Mouse (Mus musculus) CH12.LX (cell line): ENCODE measurements around the gene Agpat3.

ENCODE experiments used
- BHLHE40 ChIP-seq: IDR thresholded peaks from 2 replicates; pipeline ENCODE4 v1.6.1; 2011; ENCODE audit warnings: mild to moderate bottlenecking, low read depth, low read length, improper control_type of control experiment
- CHD2 ChIP-seq: IDR thresholded peaks from 2 replicates; pipeline ENCODE4 v1.6.1; 2011; ENCODE audit warnings: low read length, improper control_type of control experiment
- CTCF ChIP-seq, 2 experiments: IDR thresholded peaks in 1 of 2; conservative IDR thresholded peaks in 1 of 2; 2 replicates each; pipeline ENCODE4 v1.5.1; 2011 to 2012; ENCODE audit warnings: low read depth in 2 of 2, low read length in 2 of 2, improper control_type of control experiment in 1 of 2, inconsistent platforms in 1 of 2, mild to moderate bottlenecking in 1 of 2, moderate library complexity in 1 of 2
- MAX ChIP-seq: IDR thresholded peaks from 2 replicates; pipeline ENCODE4 v1.6.1; 2011; ENCODE audit warnings: low read length, improper control_type of control experiment
- POLR2A ChIP-seq: IDR thresholded peaks from 2 replicates; pipeline ENCODE4 v1.6.1; 2011; ENCODE audit warnings: low read depth, mild to moderate bottlenecking, improper control_type of control experiment, low read length
- ZC3H11A ChIP-seq: IDR thresholded peaks from 2 replicates; pipeline ENCODE4 v1.6.1; 2012; ENCODE audit warnings: low read depth, mild to moderate bottlenecking, inconsistent platforms, low read length, improper control_type of control experiment

- peak; percentile 21; the same call in 1 of the 2 replicates for TF ChIP-seq ZC3H11A
- TF ChIP-seq CTCF (conservative IDR thresholded peaks at IDR 0.05 in 1 of 2, IDR thresholded peaks at IDR 0.05 in 1 of 2; ENCODE audit: low read depth in 2 of 2, low read length in 2 of 2): peak; percentile 89 to 95
- no peak for TF ChIP-seq CHD2
- 0 out of 2 replicates have a peak, but pooled peaks have one; percentile 39 for TF ChIP-seq BHLHE40
- no peak for TF ChIP-seq POLR2A
- TF ChIP-seq MAX: peak; percentile 92
Measured at GRCm38 (mm10) chr10:78392072-78392471, 39.8 kb upstream of the Agpat3 start.
